In the genomic region with DNA sequence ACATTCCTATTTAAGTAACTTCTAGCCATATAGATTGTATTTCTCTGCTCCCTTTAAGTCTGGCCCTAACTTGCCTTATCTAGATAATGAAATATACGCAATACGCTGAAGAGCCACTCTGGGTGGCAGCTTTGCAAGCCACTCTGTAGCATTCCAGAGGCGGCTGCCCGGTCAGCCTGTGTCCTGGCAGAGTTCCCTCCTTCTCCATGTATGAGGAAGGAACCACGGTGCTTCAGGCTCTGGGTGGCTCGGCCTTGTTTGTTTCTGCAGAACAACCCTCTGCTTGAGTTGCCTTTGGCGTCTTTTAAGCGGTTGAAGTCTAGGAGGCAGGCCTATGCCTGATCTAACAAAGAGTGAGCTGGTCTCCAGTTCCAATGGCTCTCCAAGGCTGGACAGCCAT, we compare ENCODE assay signal across 14 mouse cellular contexts. TPM values are rescaled to one million over a fixed set of nuclear protein-coding genes. Genes with fewer than 3 reads are reported as not detected.
DNase-seq lines count a peak whose midpoint lies in the region; ATAC-seq lines count a peak whose summit lies in the region.
"Had no signal": no experiment of that assay in that cellular context is flagged by ENCODE, and none has a peak within 500 bp of the region (broad histone marks: within the 10 kb centered on the region; RNA-seq: fewer than 3 reads in every experiment).

No protein-coding gene starts in this region.

- peak overlapping the region; percentile 26 for H3K27ac ChIP-seq in heart, embryonic 16.5 days (ENCODE audit: low read length)
- peak overlapping the region; percentile 58 for H3K27ac ChIP-seq in embryonic facial prominence, embryonic 15.5 days (replicated peaks)
- H3K27ac ChIP-seq in neural tube, embryonic 15.5 days (replicated peaks) = no peak overlapping the region
- H3K27ac ChIP-seq: macrophage; midbrain, embryonic 15.5 days; neural tube, embryonic 13.5 days had no signal

- no peak overlapping the region for H3K4me2 ChIP-seq in heart, embryonic 16.5 days (ENCODE audit: low read depth, low read length)
- H3K4me2 ChIP-seq in embryonic facial prominence, embryonic 15.5 days (replicated peaks) = 0 out of 2 replicates have a peak overlapping the region, but pooled peaks have one; percentile 4
- H3K4me2 ChIP-seq in neural tube, embryonic 15.5 days = no peak overlapping the region
- H3K4me2 ChIP-seq: midbrain, embryonic 15.5 days; neural tube, embryonic 13.5 days had no signal

- no peak overlapping the region for H3K9ac ChIP-seq in heart, embryonic 16.5 days (ENCODE audit: low read length)
- H3K9ac ChIP-seq in embryonic facial prominence, embryonic 15.5 days = no peak overlapping the region
- H3K9ac ChIP-seq in neural tube, embryonic 15.5 days (replicated peaks) = no peak overlapping the region
- H3K9ac ChIP-seq: midbrain, embryonic 15.5 days; neural tube, embryonic 13.5 days had no signal

- no peaks in the 10 kb centered on the region for H3K36me3 ChIP-seq in heart, embryonic 16.5 days (ENCODE audit: control insufficient read depth, insufficient read depth)
- H3K36me3 ChIP-seq in embryonic facial prominence, embryonic 15.5 days = no peaks in the 10 kb centered on the region
- no peaks in the 10 kb centered on the region for H3K36me3 ChIP-seq in neural tube, embryonic 15.5 days
- H3K36me3 ChIP-seq: midbrain, embryonic 15.5 days; neural tube, embryonic 13.5 days had no signal

- no peak for ATAC-seq in heart, embryonic 16.5 days (replicated peaks; ENCODE audit: extremely low read depth, insufficient read depth, low FRiP score)
- no peak for ATAC-seq in embryonic facial prominence, embryonic 15.5 days (ENCODE audit: insufficient number of reproducible peaks, low FRiP score, low TSS enrichment, low read depth)
- no peak for ATAC-seq in neural tube, embryonic 15.5 days (ENCODE audit: low FRiP score)
- no peak for ATAC-seq in cerebellum, adult (ENCODE audit: insufficient number of reproducible peaks, low FRiP score, low TSS enrichment)
- ATAC-seq: midbrain, embryonic 15.5 days had no signal

- no peak overlapping the region for H3K4me3 ChIP-seq in heart, embryonic 16.5 days (ENCODE audit: low read length)
- no peak overlapping the region for H3K4me3 ChIP-seq in embryonic facial prominence, embryonic 15.5 days (replicated peaks)
- H3K4me3 ChIP-seq in neural tube, embryonic 15.5 days (replicated peaks) = no peak overlapping the region
- H3K4me3 ChIP-seq: midbrain, embryonic 15.5 days; neural tube, embryonic 13.5 days had no signal

- peaks cover 15% of the 10 kb centered on the region for H3K4me1 ChIP-seq in heart, embryonic 16.5 days (ENCODE audit: control insufficient read depth, insufficient read depth, low read length)
- H3K4me1 ChIP-seq in embryonic facial prominence, embryonic 15.5 days = peaks cover 58% of the 10 kb centered on the region
- H3K4me1 ChIP-seq in neural tube, embryonic 15.5 days = peaks cover 19% of the 10 kb centered on the region

- H3K27me3 ChIP-seq in heart, embryonic 16.5 days (ENCODE audit: control insufficient read depth, insufficient read depth, low read length) = peaks cover 7% of the 10 kb centered on the region; the same call in 1 of the 2 replicates
- no peaks in the 10 kb centered on the region for H3K27me3 ChIP-seq in embryonic facial prominence, embryonic 15.5 days
- H3K27me3 ChIP-seq in neural tube, embryonic 15.5 days (replicated peaks) = no peaks in the 10 kb centered on the region
- H3K27me3 ChIP-seq: midbrain, embryonic 15.5 days; neural tube, embryonic 13.5 days had no signal

- H3K9me3 ChIP-seq in heart, embryonic 16.5 days (replicated peaks; ENCODE audit: control insufficient read depth, low read length) = no peaks in the 10 kb centered on the region
- no peaks in the 10 kb centered on the region for H3K9me3 ChIP-seq in embryonic facial prominence, embryonic 15.5 days (replicated peaks)
- no peaks in the 10 kb centered on the region for H3K9me3 ChIP-seq in neural tube, embryonic 15.5 days (replicated peaks)
- H3K9me3 ChIP-seq: midbrain, embryonic 15.5 days; neural tube, embryonic 13.5 days had no signal

- DNase-seq in heart, postnatal 4 days = no peak
- DNase-seq in kidney, postnatal 25 days = peak; percentile 46 to 70
- DNase-seq in lung, postnatal 25 days (ENCODE audit: low spot score) = peak; percentile 88
- DNase-seq in testis, postnatal 14 days (ENCODE audit: low spot score) = no peak
- DNase-seq: cerebellum, postnatal 36 days; right cerebral cortex, adult 18-20 months; thymus, postnatal 4 days had no signal

- 42% methylated on average over 8 of the region's 8 CpGs for WGBS in heart, embryonic 16.5 days
- WGBS in embryonic facial prominence, embryonic 15.5 days = 41% methylated on average over 8 of the region's 8 CpGs
- 71% methylated on average over 8 of the region's 8 CpGs for WGBS in neural tube, embryonic 15.5 days

RNA-seq across cellular contexts. Expression of a gene that starts 13.4 kb away (rescaled TPM):
- polyA plus RNA-seq in heart, embryonic 16.5 days (2015; fragmentation: Nextera tagmentation; extraction: Ambion mirVana) = 6.7 and 16.8 TPM in 2 replicates
- 10 to 100 TPM; 66.8 to 73.7 TPM for total RNA-seq in heart, postnatal 4 days (2021)
- 64.5 and 71.4 TPM in 2 replicates for polyA plus RNA-seq in embryonic facial prominence, embryonic 15.5 days (2015; fragmentation: Nextera tagmentation; extraction: Ambion mirVana)
- 142 and 188 TPM in 2 replicates for polyA plus RNA-seq in neural tube, embryonic 15.5 days (2015; fragmentation: Nextera tagmentation; extraction: Ambion mirVana)

RNA-seq across cellular contexts. Expression of a gene that starts 54.8 kb away (rescaled TPM):
- polyA plus RNA-seq in heart, embryonic 16.5 days (2015; fragmentation: Nextera tagmentation; extraction: Ambion mirVana) = 28.7 and 38.3 TPM in 2 replicates
- 10 to 100 TPM; 60.5 to 66.4 TPM for total RNA-seq in heart, postnatal 4 days (2021)
- polyA plus RNA-seq in embryonic facial prominence, embryonic 15.5 days (2015; fragmentation: Nextera tagmentation; extraction: Ambion mirVana) = 67.8 and 72.7 TPM in 2 replicates
- 92.7 and 103 TPM in 2 replicates for polyA plus RNA-seq in neural tube, embryonic 15.5 days (2015; fragmentation: Nextera tagmentation; extraction: Ambion mirVana)

Comparison
In these comparisons a context has a peak if more than half of its experiments do, and no peak if none do; other contexts are left out.
1. DNase-seq: peak in kidney, postnatal 25 days (2 of 2) and lung, postnatal 25 days (single experiment); none in heart, postnatal 4 days (single experiment) and testis, postnatal 14 days (single experiment).